Mouse (Mus musculus) adrenal gland, postnatal 4 days (tissue): ENCODE measurements around the gene Clcn2. TPM values are rescaled to one million over a fixed set of nuclear protein-coding genes. Genes with fewer than 3 reads are reported as not detected.
"Not testable (repeated sequence)": the region's sequence is repeated elsewhere in the genome, so short reads cannot be mapped to it uniquely, and the experiment has no call there.

Experiments
- DNase-seq, 2 experiments: peaks; one replicate each; pipeline ENCODE4 v3.0.0; 2021 to 2022; ENCODE audit warnings: low spot score in 2 of 2, mixed read lengths in 2 of 2
- total RNA-seq, 2 experiments: library from RNA; stranded (reverse); gene quantifications; 2 replicates each; pipeline ENCODE4 v1.2.3; 2021

The Clcn2 gene
- total RNA-seq, 2 experiments from 2014 or later: 49.6 to 57.3 TPM

GRCm38 (mm10) chr16:20670291-20670690, 47.3 kb downstream of the Clcn2 start:
- no peak for DNase-seq

GRCm38 (mm10) chr16:20668013-20668412, 49.5 kb downstream of the Clcn2 start, which contains the start of gene Eif4g1:
Gene Eif4g1, plus strand, starts transcription at chr16:20668313.
- DNase-seq: not testable (repeated sequence)

GRCm38 (mm10) chr16:20657661-20658060, 59.9 kb downstream of the Clcn2 start:
- DNase-seq: no peak

- no peak for DNase-seq
These were observed 64.2 kb downstream of the Clcn2 start for GRCm38 (mm10) chr16:20653315-20653714.

Other genes starting within 250 kb of the Clcn2 start
- gene Eif2b5, start 218.9 kb downstream of the Clcn2 start, total RNA-seq: 10 to 100 TPM; 58.9 to 63.3 TPM
- 10 to 100 TPM; 55.7 to 59.5 TPM for gene Dvl3, start 200.8 kb downstream of the Clcn2 start, total RNA-seq
- 100 to 1,000 TPM; 336 to 352 TPM for gene Ap2m1, start 182.3 kb downstream of the Clcn2 start, total RNA-seq
- 10 to 100 TPM; 75.4 to 79.2 TPM for gene Abcf3, start 169.2 kb downstream of the Clcn2 start, total RNA-seq
- 10 to 100 TPM in 1 of 2 experiments, 1 to 10 TPM in 1; 10.0 to 12.5 TPM for gene Vwa5b2, start 128.3 kb downstream of the Clcn2 start, total RNA-seq
- gene Eef1akmt4, start 106.2 kb downstream of the Clcn2 start, total RNA-seq: 1 to 10 TPM; 6.8 to 7.0 TPM
- under 1 TPM in 1 of 2 experiments, not detected in 1; 0.37 TPM for gene Gm49333, start 106.1 kb downstream of the Clcn2 start, total RNA-seq
- gene Alg3, start 106.0 kb downstream of the Clcn2 start, total RNA-seq: 10 to 100 TPM; 15.9 to 17.6 TPM
- 10 to 100 TPM; 16.1 to 16.3 TPM for gene Camk2n2, start 96.5 kb downstream of the Clcn2 start, total RNA-seq
- gene Ece2, start 87.9 kb downstream of the Clcn2 start, total RNA-seq: 10 to 100 TPM; 11.4 to 14.9 TPM
- gene Psmd2, start 66.1 kb downstream of the Clcn2 start, total RNA-seq: 100 to 1,000 TPM; 216 to 230 TPM
- 100 to 1,000 TPM; 400 to 415 TPM for gene Eif4g1, start 49.4 kb downstream of the Clcn2 start, total RNA-seq
- 10 to 100 TPM; 14.4 to 15.4 TPM for gene Fam131a, start 24.5 kb downstream of the Clcn2 start, total RNA-seq
- 10 to 100 TPM; 39.8 to 41.0 TPM for gene Polr2h, start 81 bp downstream of the Clcn2 start, total RNA-seq
- gene Chrd, start 15.4 kb upstream of the Clcn2 start, total RNA-seq: 10 to 100 TPM; 14.8 to 17.1 TPM
- gene Thpo, start 16.8 kb upstream of the Clcn2 start, total RNA-seq: 1 to 10 TPM; 3.8 to 5.0 TPM